Mouse (Mus musculus) olfactory bulb, adult 2 months (tissue): ENCODE measurements around the gene Hmgn1. TPM values are rescaled to one million over a fixed set of nuclear protein-coding genes. Genes with fewer than 3 reads are reported as not detected.

Experiments
- H3K27ac ChIP-seq: fragments of 200-500 bp; 2 replicates; pipeline ENCODE4 v1.5.1; 2012; ENCODE audit warnings: low read depth, low read length; ENCODE audit not compliant: insufficient read depth
- H3K4me1 ChIP-seq: fragments of 200-500 bp; 2 replicates; pipeline ENCODE4 v1.6.1; 2012; ENCODE audit warnings: low read length; ENCODE audit not compliant: control insufficient read depth, insufficient read depth
- H3K4me3 ChIP-seq: fragments of 200-500 bp; 2 replicates; pipeline ENCODE4 v1.5.1; 2012; ENCODE audit warnings: mild to moderate bottlenecking, low read depth, low read length, moderate library complexity; ENCODE audit not compliant: insufficient read depth
- CTCF ChIP-seq: fragments of 200-500 bp; IDR thresholded peaks from 2 replicates; pipeline ENCODE4 v1.5.1; 2012; ENCODE audit warnings: low read depth, mild to moderate bottlenecking, low read length, moderate library complexity; ENCODE audit not compliant: insufficient read depth
- POLR2A ChIP-seq: fragments of 200-500 bp; IDR thresholded peaks from 2 replicates; pipeline ENCODE4 v1.6.1; 2012; ENCODE audit warnings: mild to moderate bottlenecking, low read depth, low read length, moderate library complexity; ENCODE audit not compliant: insufficient read depth
- WGBS: fragments of 180-500 bp; shearing (Covaris S2); methylation state at CpG from one replicate; pipeline ENCODE4 v1.1.7; 2018; 5-methylcytosine and 5-hydroxymethylcytosine counted together
- polyA plus RNA-seq: library from polyadenylated mRNA; stranded (reverse); fragments of >200 nt; gene quantifications from 2 replicates; pipeline ENCODE4 v1.2.4, GENCODE M21; 2012; ENCODE audit warnings: low replicate concordance; ENCODE audit not compliant: missing spikeins, insufficient read depth, insufficient read length

Hmgn1 gene
- polyA plus RNA-seq, 1 experiment: not detected

- Histone ChIP-seq H3K4me1 (no peaks in the 10 kb centered on the region), H3K27ac (no peak overlapping the region), H3K4me3 (no peak overlapping the region)
- TF ChIP-seq CTCF (no peak), POLR2A (no peak)
- WGBS: 86% methylated on average over 5 of the region's 5 CpGs
These were observed 31.6 kb downstream of the Hmgn1 start for GRCm38 (mm10) chr16:96095966-96096365.

- H3K4me3 ChIP-seq: no peak overlapping the region
- H3K4me1 ChIP-seq: no peaks in the 10 kb centered on the region
- H3K27ac ChIP-seq: no peak overlapping the region
- WGBS: 65% methylated on average over 9 of the region's 9 CpGs
- TF ChIP-seq POLR2A (no peak), CTCF (no peak)
These were observed 35.7 kb downstream of the Hmgn1 start for GRCm38 (mm10) chr16:96091515-96092504.

GRCm38 (mm10) chr16:96088120-96088519, 39.4 kb downstream of the Hmgn1 start:
- Histone ChIP-seq H3K4me3 (no peak overlapping the region), H3K27ac (no peak overlapping the region), H3K4me1 (0 out of 2 replicates have a peak, but pooled peaks cover 2% of the 10 kb centered on the region)
- TF ChIP-seq CTCF: no peak
- TF ChIP-seq POLR2A: no peak
- 77% methylated on average over 5 of the region's 5 CpGs for WGBS

GRCm38 (mm10) chr16:96087436-96087835, 40.1 kb downstream of the Hmgn1 start:
- H3K27ac ChIP-seq: no peak overlapping the region
- H3K4me1 ChIP-seq: 0 out of 2 replicates have a peak, but pooled peaks cover 2% of the 10 kb centered on the region
- 78% methylated on average over 4 of the region's 4 CpGs for WGBS
- TF ChIP-seq CTCF: no peak
- no peak for TF ChIP-seq POLR2A
- no peak overlapping the region for H3K4me3 ChIP-seq

GRCm38 (mm10) chr16:96087001-96087400, 40.5 kb downstream of the Hmgn1 start:
- TF ChIP-seq POLR2A (no peak), CTCF (no peak)
- Histone ChIP-seq H3K4me1 (0 out of 2 replicates have a peak, but pooled peaks cover 2% of the 10 kb centered on the region), H3K4me3 (no peak overlapping the region), H3K27ac (no peak overlapping the region)
- WGBS: 66% methylated on average over 12 of the region's 12 CpGs

- H3K4me3 ChIP-seq: no peak overlapping the region
- no peak overlapping the region for H3K27ac ChIP-seq
- H3K4me1 ChIP-seq: peaks cover 6% of the 10 kb centered on the region
- TF ChIP-seq CTCF (no peak), POLR2A (no peak)
These were observed 41.9 kb downstream of the Hmgn1 start for GRCm38 (mm10) chr16:96085597-96085996.

- 5% methylated on average over 20 of the region's 20 CpGs for WGBS
- TF ChIP-seq POLR2A (no peak), CTCF (no peak)
These were observed 44.3 kb downstream of the Hmgn1 start for GRCm38 (mm10) chr16:96083179-96083646.

GRCm38 (mm10) chr16:96082301-96083178, 45.0 kb downstream of the Hmgn1 start, which contains the start of gene Brwd1:
Gene Brwd1, minus strand, starts transcription at chr16:96082526.
- TF ChIP-seq CTCF: no peak
- peak; percentile 87 for TF ChIP-seq POLR2A
- peak within 1 kb of the TSS; percentile 95 for H3K27ac ChIP-seq
- peaks cover 11% of the 10 kb centered on the region for H3K4me1 ChIP-seq
- WGBS: under 1% methylated on average over 106 of the region's 107 CpGs
- peak within 1 kb of the TSS; percentile 99 for H3K4me3 ChIP-seq

More at GRCm38 (mm10) chr16:96083179-96083646, 44.3 kb downstream of the Hmgn1 start:
- Histone ChIP-seq H3K4me3 (peak overlapping the region; percentile 99), H3K4me1 (peaks cover 11% of the 10 kb centered on the region), H3K27ac (peak overlapping the region; percentile 95)
